ENCODE assay signal across 8 mouse cellular contexts in genomic region chr13:46019431-46020166, GRCm38 (mm10). TPM values are rescaled to one million over a fixed set of nuclear protein-coding genes. Genes with fewer than 3 reads are reported as not detected.
DNase-seq lines count a peak whose midpoint lies in the region; ATAC-seq and TF ChIP-seq lines count a peak whose summit lies in the region.
"Had no signal": no experiment of that assay in that cellular context is flagged by ENCODE, and none has a peak within 500 bp of the region (broad histone marks: within the 10 kb centered on the region; RNA-seq: fewer than 3 reads in every experiment).

No protein-coding gene starts in this region.

- H3K27ac ChIP-seq in lung, embryonic 14.5 days (ENCODE audit: low read depth), result peak overlapping the region; percentile 56; the same call in 1 of the 2 replicates
- H3K27ac ChIP-seq in kidney, embryonic 15.5 days, result peak overlapping the region; percentile 74
- H3K27ac ChIP-seq: hindbrain, embryonic 15.5 days had no signal

- H3K4me3 ChIP-seq in lung, embryonic 14.5 days (ENCODE audit: low read depth, low read length), result no peak overlapping the region
- no peak overlapping the region for H3K4me3 ChIP-seq in kidney, embryonic 15.5 days (replicated peaks)
- H3K4me3 ChIP-seq: hindbrain, embryonic 15.5 days had no signal

- no peak overlapping the region for H3K4me2 ChIP-seq in lung, embryonic 14.5 days
- no peak overlapping the region for H3K4me2 ChIP-seq in kidney, embryonic 15.5 days
- H3K4me2 ChIP-seq: hindbrain, embryonic 15.5 days had no signal

- peaks cover 16% of the 10 kb centered on the region; the same call in 1 of the 2 replicates for H3K4me1 ChIP-seq in lung, embryonic 14.5 days (ENCODE audit: insufficient read depth)
- peaks cover 29% of the 10 kb centered on the region for H3K4me1 ChIP-seq in kidney, embryonic 15.5 days

- H3K27me3 ChIP-seq in lung, embryonic 14.5 days (ENCODE audit: insufficient read depth, low read length), result no peaks in the 10 kb centered on the region
- H3K27me3 ChIP-seq in kidney, embryonic 15.5 days, result no peaks in the 10 kb centered on the region
- no peaks in the 10 kb centered on the region for H3K27me3 ChIP-seq in splenic B cell, adult 2 months (ENCODE audit: control insufficient read depth, insufficient read depth, low read length, poor library complexity, severe bottlenecking)
- H3K27me3 ChIP-seq: hindbrain, embryonic 15.5 days had no signal

- peak; percentile 72 for DNase-seq in lung, embryonic 14.5 days
- no peak for DNase-seq in lung, adult 18-20 months
- DNase-seq in cerebellum, adult 9-11 months, result peak; percentile 60
- peak; percentile 24 for DNase-seq in splenic B cell, adult 2 months (ENCODE audit: low read depth, low spot score)
- no peak for DNase-seq in heart, adult 18-20 months

- WGBS in lung, embryonic 14.5 days, result 24% methylated on average over 9 of the region's 9 CpGs
- WGBS in kidney, embryonic 15.5 days, result 32% methylated on average over 9 of the region's 9 CpGs

- no peak for TF ChIP-seq CTCF in lung, embryonic 14.5 days (IDR thresholded peaks at IDR 0.05; ENCODE audit: low read depth)

- H3K9ac ChIP-seq in lung, embryonic 14.5 days, result no peak overlapping the region
- H3K9ac ChIP-seq in kidney, embryonic 15.5 days, result no peak overlapping the region
- H3K9ac ChIP-seq: hindbrain, embryonic 15.5 days had no signal

- no peaks in the 10 kb centered on the region for H3K36me3 ChIP-seq in lung, embryonic 14.5 days (ENCODE audit: insufficient read depth)
- H3K36me3 ChIP-seq in kidney, embryonic 15.5 days, result no peaks in the 10 kb centered on the region
- no peaks in the 10 kb centered on the region for H3K36me3 ChIP-seq in splenic B cell, adult 2 months (ENCODE audit: control insufficient read depth, insufficient read depth, low read length, poor library complexity, severe bottlenecking)
- H3K36me3 ChIP-seq: hindbrain, embryonic 15.5 days had no signal

- ATAC-seq in lung, embryonic 14.5 days (ENCODE audit: insufficient read depth), result peak; percentile 82
- ATAC-seq in kidney, embryonic 15.5 days (replicated peaks; ENCODE audit: low FRiP score), result peak; percentile 94
- ATAC-seq in erythroid progenitor cell, adult 5-6 weeks (replicated peaks; ENCODE audit: low FRiP score, poor library complexity, severe bottlenecking), result no peak

- no peaks in the 10 kb centered on the region for H3K9me3 ChIP-seq in lung, embryonic 14.5 days (ENCODE audit: low read depth, low read length)
- H3K9me3 ChIP-seq in kidney, embryonic 15.5 days (replicated peaks), result no peaks in the 10 kb centered on the region
- H3K9me3 ChIP-seq: hindbrain, embryonic 15.5 days had no signal

RNA-seq across cellular contexts. Expression of gene Atxn1, which starts 54.8 kb away (rescaled TPM):
- 3.9 and 6.4 TPM in 2 replicates for polyA plus RNA-seq in lung, embryonic 14.5 days (2014; fragmentation: Nextera tagmentation; extraction: Ambion mirVana)
- 6.3 and 7.0 TPM in 2 replicates for polyA plus RNA-seq in kidney, embryonic 15.5 days (2015; fragmentation: Nextera tagmentation; extraction: Ambion mirVana)
- total RNA-seq in erythroid progenitor cell, adult 5-6 weeks (2015; ENCODE audit: low replicate concordance), result 4.3 and 30.2 TPM in 2 replicates
- 3.6 and 7.2 TPM in 2 replicates for total RNA-seq in erythroid progenitor cell, adult 5-6 weeks (2017; ENCODE audit: low replicate concordance)
- total RNA-seq in heart, adult 18-20 months (2021), result 10 to 100 TPM; 28.5 to 34.3 TPM

Comparison
In these comparisons a context has a peak if more than half of its experiments do, and no peak if none do; other contexts are left out.
1. DNase-seq: peak in lung, embryonic 14.5 days (single experiment), cerebellum, adult 9-11 months (single experiment) and splenic B cell, adult 2 months (single experiment); none in lung, adult 18-20 months (0 of 2) and heart, adult 18-20 months (0 of 2).